Mouse (Mus musculus) kidney, postnatal 10 days (tissue): ENCODE results near the gene Mapkapk2.

Experiments used
- DNase-seq: peaks from one replicate; pipeline ENCODE4 v3.0.0; 2021; ENCODE audit warnings: mixed read lengths

The Mapkapk2 gene

GRCm38 (mm10) chr1:131079762-131080161 is 17.9 kb downstream of the Mapkapk2 start:
- DNase-seq, result peak; percentile 57

GRCm38 (mm10) chr1:131078761-131079330 is 18.8 kb downstream of the Mapkapk2 start:
- DNase-seq, result no peak

- no peak for DNase-seq
Observed at GRCm38 (mm10) chr1:131075098-131075791, 22.4 kb downstream of the Mapkapk2 start.

GRCm38 (mm10) chr1:131074524-131074938 is 23.1 kb downstream of the Mapkapk2 start:
- no peak for DNase-seq

GRCm38 (mm10) chr1:131072376-131072990 is 25.1 kb downstream of the Mapkapk2 start:
- no peak for DNase-seq

- DNase-seq, result no peak
Observed at GRCm38 (mm10) chr1:131069010-131069409, 28.6 kb downstream of the Mapkapk2 start.

- no peak for DNase-seq
Observed at GRCm38 (mm10) chr1:131068011-131068727, 29.5 kb downstream of the Mapkapk2 start.

- no peak for DNase-seq
Observed at GRCm38 (mm10) chr1:131064202-131064601, 33.4 kb downstream of the Mapkapk2 start.

- no peak for DNase-seq
Observed at GRCm38 (mm10) chr1:131062821-131063220, 34.8 kb downstream of the Mapkapk2 start.

- no peak for DNase-seq
Observed at GRCm38 (mm10) chr1:131061740-131062254, 35.8 kb downstream of the Mapkapk2 start.

- peak; percentile 64 for DNase-seq
Observed at GRCm38 (mm10) chr1:131060290-131061253, 37.1 kb downstream of the Mapkapk2 start.

- DNase-seq, result no peak
Observed at GRCm38 (mm10) chr1:131059841-131060240, 37.8 kb downstream of the Mapkapk2 start.

- no peak for DNase-seq
Observed at GRCm38 (mm10) chr1:131059411-131059810, 38.2 kb downstream of the Mapkapk2 start.

GRCm38 (mm10) chr1:131058431-131058830 is 39.2 kb downstream of the Mapkapk2 start:
- DNase-seq, result no peak

GRCm38 (mm10) chr1:131054251-131054650 is 43.4 kb downstream of the Mapkapk2 start:
- DNase-seq, result no peak

- no peak for DNase-seq
Observed at GRCm38 (mm10) chr1:131053656-131054055, 44.0 kb downstream of the Mapkapk2 start.

GRCm38 (mm10) chr1:131053239-131053638 is 44.4 kb downstream of the Mapkapk2 start:
- peak; percentile 70 for DNase-seq

- no peak for DNase-seq
Observed at GRCm38 (mm10) chr1:131051073-131051472, 46.6 kb downstream of the Mapkapk2 start.

- DNase-seq, result no peak
Observed at GRCm38 (mm10) chr1:131050617-131051016, 47.0 kb downstream of the Mapkapk2 start.

- DNase-seq, result no peak
Observed at GRCm38 (mm10) chr1:131050011-131050410, 47.6 kb downstream of the Mapkapk2 start.

GRCm38 (mm10) chr1:131049361-131049806 is 48.2 kb downstream of the Mapkapk2 start:
- DNase-seq, result no peak

GRCm38 (mm10) chr1:131048946-131049345 is 48.7 kb downstream of the Mapkapk2 start:
- DNase-seq, result no peak
